Mouse (Mus musculus): ENCODE results near the gene D630003M21Rik. TPM values are rescaled to one million over a fixed set of nuclear protein-coding genes. Genes with fewer than 3 reads are reported as not detected.

Gene D630003M21Rik
- polyA plus RNA-seq, 1 experiment from 2014 or later: 2.6 TPM

DNA sequence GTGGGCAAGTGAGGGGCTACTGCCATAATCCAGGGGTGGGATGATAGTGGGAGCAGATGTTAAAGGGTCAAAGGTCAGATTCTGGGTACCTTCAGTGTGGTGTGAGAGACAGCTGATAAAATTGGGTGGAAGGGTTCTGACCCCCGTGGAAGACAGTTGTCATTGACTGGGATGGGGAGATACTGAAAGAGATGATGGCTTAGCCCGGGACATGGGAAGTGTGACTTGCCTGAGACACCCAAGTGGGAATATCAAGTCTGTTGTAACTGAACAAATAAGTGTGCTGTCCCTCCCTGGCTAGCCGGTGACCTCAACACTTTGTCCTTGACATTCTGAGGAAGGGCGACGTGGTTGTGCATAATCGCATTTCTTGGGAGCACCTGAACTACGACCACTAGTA, 59.3 kb downstream of the D630003M21Rik start:
- Histone ChIP-seq H3K9me3 (no peaks in the 10 kb centered on the region), H3K27me3 (replicated peaks) (no peaks in the 10 kb centered on the region), H3K4me1 (replicated peaks) (peaks cover 10% of the 10 kb centered on the region), H3K9ac (no peak overlapping the region), H3K4me2 (replicated peaks) (no peak overlapping the region), H3K4me3 (replicated peaks) (no peak overlapping the region), H3K36me3 (no peaks in the 10 kb centered on the region), H3K27ac (no peak overlapping the region)
- no peak for ATAC-seq
- WGBS: 85% methylated on average over 7 of the region's 7 CpGs

DNA sequence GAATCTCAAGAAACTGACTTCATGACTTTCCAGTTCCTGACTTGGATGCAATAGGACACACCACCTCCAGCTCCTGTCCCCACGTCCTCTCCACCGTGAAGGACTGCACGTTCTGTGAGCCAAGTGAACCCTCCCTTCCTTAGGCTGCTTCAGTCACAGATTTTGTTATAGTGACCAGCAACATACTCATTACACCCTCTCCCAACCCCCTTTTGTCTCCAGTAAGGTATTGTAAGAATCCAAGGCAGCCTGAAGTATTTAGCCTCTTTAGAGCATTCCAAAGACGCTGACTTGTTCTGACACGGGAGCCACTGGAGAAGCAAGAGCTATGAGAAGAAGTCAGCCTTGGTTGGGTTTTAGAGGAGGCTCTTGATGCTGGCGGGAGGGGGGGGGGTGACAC, 59.7 kb downstream of the D630003M21Rik start:
- H3K4me3 ChIP-seq (replicated peaks): no peak overlapping the region
- no peak for ATAC-seq
- H3K9ac ChIP-seq: no peak overlapping the region
- 77% methylated on average over 6 of the region's 6 CpGs for WGBS
- no peaks in the 10 kb centered on the region for H3K9me3 ChIP-seq
- H3K36me3 ChIP-seq: no peaks in the 10 kb centered on the region
- H3K27me3 ChIP-seq (replicated peaks): no peaks in the 10 kb centered on the region
- H3K4me2 ChIP-seq (replicated peaks): no peak overlapping the region
- no peak overlapping the region for H3K27ac ChIP-seq
- H3K4me1 ChIP-seq (replicated peaks): peaks cover 10% of the 10 kb centered on the region

DNA sequence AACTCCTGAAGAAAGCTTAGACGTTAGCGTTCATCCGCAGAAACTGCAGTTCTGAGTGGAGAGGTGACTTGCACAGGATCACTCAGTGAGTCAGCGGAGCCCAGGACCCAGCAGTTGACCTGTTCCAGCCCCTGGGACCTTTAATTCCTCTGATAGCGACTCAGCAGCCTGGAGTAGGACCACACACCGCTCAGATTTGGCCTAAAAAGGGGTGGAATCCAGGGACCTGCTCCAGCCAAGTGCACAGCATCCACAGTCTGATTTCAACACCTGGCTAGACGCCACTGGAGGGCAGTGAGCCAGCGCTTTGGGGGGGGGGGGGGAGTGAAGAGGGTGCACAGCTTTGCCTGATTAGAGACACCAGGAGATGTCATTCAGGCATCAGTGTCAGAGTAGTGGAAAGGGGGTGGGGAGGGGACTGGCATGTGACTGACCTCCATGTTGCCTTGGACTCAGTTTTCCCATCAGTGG, 60.2 kb downstream of the D630003M21Rik start:
- Histone ChIP-seq H3K4me3 (replicated peaks) (no peak overlapping the region), H3K36me3 (no peaks in the 10 kb centered on the region), H3K27ac (no peak overlapping the region), H3K4me2 (replicated peaks) (no peak overlapping the region), H3K9ac (no peak overlapping the region), H3K27me3 (replicated peaks) (no peaks in the 10 kb centered on the region), H3K9me3 (no peaks in the 10 kb centered on the region), H3K4me1 (replicated peaks) (peaks cover 10% of the 10 kb centered on the region)
- peak; percentile 32 for ATAC-seq
- 55% methylated on average over 8 of the region's 8 CpGs for WGBS

DNA sequence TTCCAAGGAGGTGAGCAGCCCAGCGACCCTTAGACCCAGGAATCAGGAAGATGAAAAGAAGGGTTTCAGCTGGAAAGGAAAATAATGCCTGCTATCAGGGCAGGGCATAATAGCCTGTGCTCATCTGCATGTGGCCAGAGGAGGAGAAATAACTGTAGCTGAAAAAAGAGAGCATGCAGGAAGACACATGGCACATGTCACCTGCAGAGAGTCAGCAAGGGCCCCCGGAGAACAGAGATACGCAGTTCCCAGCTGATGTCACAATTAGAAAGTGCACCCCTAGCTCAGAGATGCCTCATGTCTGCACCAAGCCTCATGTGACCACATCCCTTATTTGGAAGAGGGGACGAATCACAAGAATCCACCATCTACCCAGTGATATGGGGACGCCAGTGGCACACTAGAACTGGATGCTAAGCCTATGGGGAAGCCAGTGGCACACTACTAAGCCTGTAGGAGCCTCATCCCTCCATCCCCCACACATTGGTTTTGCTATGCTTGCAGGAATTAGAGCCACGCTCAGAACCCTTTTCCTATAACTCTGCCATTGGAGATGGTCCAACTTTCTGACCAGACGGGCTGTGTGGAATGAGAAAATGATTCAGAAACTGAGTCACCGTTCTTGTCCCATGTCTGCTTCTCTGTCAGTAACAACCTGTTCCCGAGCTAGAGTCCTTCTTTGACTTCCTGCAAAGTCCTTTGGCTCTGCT, 61.4 kb downstream of the D630003M21Rik start:
- Histone ChIP-seq H3K9me3 (no peaks in the 10 kb centered on the region), H3K9ac (no peak overlapping the region), H3K4me2 (replicated peaks) (no peak overlapping the region), H3K36me3 (no peaks in the 10 kb centered on the region), H3K4me3 (replicated peaks) (no peak overlapping the region), H3K4me1 (replicated peaks) (peaks cover 10% of the 10 kb centered on the region), H3K27me3 (replicated peaks) (no peaks in the 10 kb centered on the region), H3K27ac (no peak overlapping the region)
- 61% methylated on average over 9 of the region's 9 CpGs for WGBS
- no peak for ATAC-seq

DNA sequence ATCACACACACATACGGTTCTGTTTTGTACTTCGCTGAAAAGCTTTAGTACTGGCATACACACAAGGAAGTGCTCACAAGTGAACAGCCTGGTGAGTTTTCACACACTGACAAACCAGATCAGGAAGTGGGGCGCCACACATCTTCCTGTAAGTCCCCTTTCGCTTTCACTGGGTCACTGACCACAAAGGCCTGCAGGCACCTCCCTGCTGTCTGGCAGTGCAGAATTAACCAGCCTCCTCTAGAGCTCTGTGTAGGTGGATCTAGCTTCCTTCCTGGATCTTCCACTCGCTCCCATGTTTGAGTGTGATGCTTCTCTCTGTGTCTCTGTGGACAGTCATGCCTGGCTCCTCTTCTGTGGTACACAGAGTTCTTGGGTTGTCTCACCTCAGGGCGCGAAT, 62.4 kb downstream of the D630003M21Rik start:
- no peak overlapping the region for H3K9ac ChIP-seq
- no peaks in the 10 kb centered on the region for H3K36me3 ChIP-seq
- H3K4me3 ChIP-seq (replicated peaks): no peak overlapping the region
- no peak overlapping the region for H3K4me2 ChIP-seq (replicated peaks)
- ATAC-seq: no peak; the same call in 1 of the 2 replicates
- no peak overlapping the region for H3K27ac ChIP-seq
- 77% methylated on average over 7 of the region's 7 CpGs for WGBS
- H3K27me3 ChIP-seq (replicated peaks): no peaks in the 10 kb centered on the region
- H3K9me3 ChIP-seq: no peaks in the 10 kb centered on the region
- H3K4me1 ChIP-seq (replicated peaks): peaks cover 15% of the 10 kb centered on the region

DNA sequence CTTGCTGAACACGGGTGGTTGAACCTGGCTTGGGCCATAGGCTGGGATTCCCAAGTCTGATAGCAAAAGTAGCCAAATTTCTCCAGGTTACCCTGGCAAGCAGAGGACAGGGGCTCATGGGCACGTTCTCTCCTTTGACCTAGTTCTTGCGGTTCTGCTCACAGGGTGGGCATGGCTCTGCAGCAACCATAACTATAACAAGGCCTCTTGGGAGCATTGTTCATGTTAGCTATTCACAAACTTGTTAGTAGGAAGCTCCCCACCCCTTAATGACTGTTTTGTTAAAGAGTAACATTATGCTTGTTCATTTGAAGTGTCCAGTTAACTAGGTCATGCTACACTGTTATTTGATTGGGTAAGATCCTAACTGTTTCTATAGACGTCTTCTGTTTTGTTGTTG, 63.2 kb downstream of the D630003M21Rik start:
- Histone ChIP-seq H3K36me3 (no peaks in the 10 kb centered on the region), H3K27ac (no peak overlapping the region), H3K27me3 (replicated peaks) (no peaks in the 10 kb centered on the region), H3K4me1 (replicated peaks) (peaks cover 22% of the 10 kb centered on the region), H3K4me2 (replicated peaks) (no peak overlapping the region), H3K4me3 (replicated peaks) (no peak overlapping the region), H3K9me3 (no peaks in the 10 kb centered on the region), H3K9ac (no peak overlapping the region)
- ATAC-seq: no peak
- 84% methylated on average over 4 of the region's 4 CpGs for WGBS

DNA sequence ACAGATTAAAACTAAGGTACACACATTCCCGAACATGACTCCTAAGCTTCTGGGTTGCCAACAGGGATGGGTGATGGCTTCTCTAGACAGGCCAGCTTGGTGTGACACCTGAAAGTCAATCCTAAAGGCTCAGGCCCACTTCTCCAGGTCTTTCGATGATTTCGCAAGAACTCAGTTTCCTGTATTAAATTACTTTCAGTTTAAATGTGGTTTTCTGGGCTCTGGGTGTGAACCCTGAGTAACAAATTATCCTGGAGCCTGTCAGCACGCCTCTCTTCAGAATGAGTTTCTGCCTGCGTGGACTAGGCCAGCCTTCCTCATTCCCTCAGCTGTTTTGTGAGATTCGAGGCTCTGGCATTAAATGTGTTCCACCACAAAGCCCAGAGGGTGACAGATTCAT, 66.0 kb downstream of the D630003M21Rik start:
- Histone ChIP-seq H3K27ac (no peak overlapping the region), H3K27me3 (replicated peaks) (no peaks in the 10 kb centered on the region), H3K4me2 (replicated peaks) (no peak overlapping the region), H3K4me3 (replicated peaks) (no peak overlapping the region), H3K9ac (no peak overlapping the region), H3K9me3 (no peaks in the 10 kb centered on the region), H3K4me1 (replicated peaks) (peaks cover 29% of the 10 kb centered on the region), H3K36me3 (no peaks in the 10 kb centered on the region)
- WGBS: 61% methylated on average over 6 of the region's 6 CpGs
- no peak for ATAC-seq

DNA sequence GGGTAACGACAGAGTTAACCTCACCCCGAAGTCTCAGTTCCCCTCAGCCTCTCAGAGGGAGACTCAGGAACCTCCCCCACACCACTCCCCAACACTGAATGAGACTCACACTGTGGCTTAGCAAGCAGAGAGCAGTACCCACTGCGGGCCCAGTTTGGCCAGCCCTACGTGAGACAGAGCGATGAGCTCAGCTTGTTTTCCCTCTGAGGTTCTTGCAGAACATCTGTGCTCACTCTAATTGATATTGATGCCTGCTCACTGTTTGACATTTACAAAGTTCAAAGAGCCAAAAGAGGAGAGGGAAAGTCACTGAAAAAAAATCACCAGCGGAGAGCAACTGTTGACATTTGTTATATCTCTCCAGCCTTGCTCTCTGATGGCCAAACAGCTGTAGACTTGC, 67.3 kb downstream of the D630003M21Rik start:
- Histone ChIP-seq H3K4me3 (replicated peaks) (no peak overlapping the region), H3K4me1 (replicated peaks) (peaks cover 23% of the 10 kb centered on the region), H3K4me2 (replicated peaks) (no peak overlapping the region), H3K27me3 (replicated peaks) (no peaks in the 10 kb centered on the region), H3K9me3 (no peaks in the 10 kb centered on the region), H3K36me3 (no peaks in the 10 kb centered on the region), H3K9ac (no peak overlapping the region), H3K27ac (peak overlapping the region; percentile 54; the same call in 1 of the 2 replicates)
- WGBS: 52% methylated on average over 6 of the region's 6 CpGs
- ATAC-seq: no peak

DNA sequence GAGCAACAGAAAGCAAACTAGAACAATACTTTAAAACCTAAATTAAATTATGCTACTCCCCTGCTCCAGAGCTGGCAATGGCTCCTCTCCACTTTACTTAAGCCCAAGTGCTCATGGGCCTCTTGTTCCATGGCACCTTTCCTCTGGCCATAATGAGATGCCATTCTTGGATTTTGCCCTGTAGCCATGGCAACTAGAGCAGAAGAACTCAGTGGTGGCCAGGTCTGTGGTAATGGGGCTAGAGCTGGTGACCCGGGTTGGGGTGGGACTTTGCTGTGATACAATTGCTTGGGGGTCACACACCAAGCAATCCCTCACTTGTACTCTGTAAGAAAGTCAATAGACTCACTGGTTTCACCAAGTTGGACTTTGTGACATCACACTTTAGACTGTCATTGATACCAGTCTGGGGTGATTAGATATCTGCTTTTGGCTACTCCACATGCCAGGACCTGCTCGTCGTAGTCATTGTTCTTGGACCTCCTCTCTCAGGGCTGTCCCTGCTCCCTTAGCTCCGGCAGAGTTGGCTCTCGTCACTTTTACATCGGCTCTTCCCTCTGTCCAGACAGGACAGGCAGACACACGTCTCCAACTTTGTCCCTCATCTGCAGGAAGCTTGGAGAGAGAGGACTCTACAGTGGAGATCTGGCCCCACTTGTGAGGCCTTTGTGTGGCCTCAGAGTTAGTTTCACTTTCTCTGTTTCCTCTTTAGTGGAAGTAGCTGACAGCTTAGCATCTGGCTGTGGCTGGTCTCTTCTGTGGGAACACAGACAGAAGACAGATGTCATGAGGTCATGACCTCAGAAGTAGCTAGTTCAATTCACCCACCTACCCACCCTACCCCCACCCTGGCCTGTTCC, 69.4 kb downstream of the D630003M21Rik start:
- Histone ChIP-seq H3K4me1 (replicated peaks) (peaks cover 27% of the 10 kb centered on the region), H3K36me3 (no peaks in the 10 kb centered on the region), H3K9ac (no peak overlapping the region), H3K9me3 (no peaks in the 10 kb centered on the region), H3K27me3 (replicated peaks) (no peaks in the 10 kb centered on the region), H3K4me2 (replicated peaks) (peak overlapping the region; percentile 50), H3K27ac (peak overlapping the region; percentile 74; the same call in 1 of the 2 replicates), H3K4me3 (replicated peaks) (no peak overlapping the region)
- peak; percentile 69 for ATAC-seq
- 35% methylated on average over 7 of the region's 7 CpGs for WGBS

DNA sequence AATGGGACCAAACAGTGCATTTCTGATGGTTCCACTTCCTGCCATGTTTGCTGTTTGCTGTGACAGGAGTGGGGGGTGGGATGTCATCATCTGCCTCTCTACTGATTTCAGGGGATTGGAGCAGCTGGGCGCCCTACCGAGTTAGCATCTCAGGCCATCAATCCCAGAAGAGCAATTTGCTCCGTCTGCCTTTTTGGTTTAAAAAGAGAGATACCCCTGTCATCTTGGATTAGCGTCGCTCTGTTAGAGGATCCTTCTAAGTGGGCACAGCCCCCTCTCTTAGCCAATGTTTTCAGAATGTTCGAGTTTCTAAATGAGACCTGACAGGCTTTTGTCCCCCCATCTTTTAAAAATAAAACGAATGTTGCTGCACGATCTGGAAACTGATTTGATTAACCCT, 71.4 kb downstream of the D630003M21Rik start:
- ATAC-seq: no peak
- Histone ChIP-seq H3K4me2 (replicated peaks) (no peak overlapping the region), H3K27me3 (replicated peaks) (no peaks in the 10 kb centered on the region), H3K9ac (no peak overlapping the region), H3K9me3 (no peaks in the 10 kb centered on the region), H3K36me3 (no peaks in the 10 kb centered on the region), H3K27ac (no peak overlapping the region), H3K4me1 (replicated peaks) (peaks cover 40% of the 10 kb centered on the region), H3K4me3 (replicated peaks) (no peak overlapping the region)
- WGBS: 70% methylated on average over 8 of the region's 8 CpGs

DNA sequence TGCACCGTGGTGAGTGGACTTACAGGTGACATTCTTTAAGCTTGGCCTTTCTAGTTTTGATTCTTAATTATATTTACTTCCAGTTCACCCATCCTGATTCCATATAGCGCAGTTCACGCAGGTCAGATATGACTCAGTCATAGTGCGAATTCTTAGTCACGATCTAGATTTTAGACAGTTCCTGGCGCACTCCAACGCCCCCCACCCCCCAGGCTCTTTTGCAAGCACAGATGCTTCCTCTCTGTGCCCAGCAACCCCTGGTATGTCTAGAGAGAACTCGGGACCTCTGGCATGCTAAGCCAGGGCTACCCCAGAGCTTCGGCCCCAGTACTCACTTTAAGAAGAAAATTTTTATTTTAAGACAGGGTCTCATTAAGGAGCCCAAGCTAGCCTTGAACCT, 72.5 kb downstream of the D630003M21Rik start:
- no peak overlapping the region for H3K27ac ChIP-seq
- ATAC-seq: no peak

DNA sequence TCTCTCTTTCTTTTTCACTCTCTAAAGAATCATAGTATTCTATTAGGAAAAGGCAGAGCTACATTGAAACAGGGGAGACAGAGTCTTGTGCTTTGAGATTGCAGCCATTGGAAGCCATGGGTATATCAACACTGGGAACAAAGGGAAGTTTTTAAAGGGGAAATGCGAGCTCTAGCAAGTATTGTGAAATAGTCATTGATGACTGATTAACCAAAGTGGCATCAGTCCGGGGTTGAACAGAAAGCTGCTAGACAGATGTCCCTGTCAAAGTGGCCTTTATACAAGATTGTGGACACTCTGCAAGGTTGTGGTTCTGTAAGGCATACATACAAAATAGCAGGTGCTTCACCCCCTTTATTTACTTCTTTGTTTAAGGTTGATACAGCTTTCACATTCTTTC, 73.4 kb downstream of the D630003M21Rik start:
- no peaks in the 10 kb centered on the region for H3K9me3 ChIP-seq
- no peak for ATAC-seq
- no peak overlapping the region for H3K4me2 ChIP-seq (replicated peaks)
- H3K9ac ChIP-seq: no peak overlapping the region
- no peaks in the 10 kb centered on the region for H3K36me3 ChIP-seq
- no peak overlapping the region for H3K27ac ChIP-seq
- H3K4me1 ChIP-seq (replicated peaks): peaks cover 28% of the 10 kb centered on the region
- WGBS: 59% methylated on average over 2 of the region's 2 CpGs
- no peaks in the 10 kb centered on the region for H3K27me3 ChIP-seq (replicated peaks)
- no peak overlapping the region for H3K4me3 ChIP-seq (replicated peaks)

More for the DNA sequence above, 72.5 kb downstream of the D630003M21Rik start:
- H3K27me3 ChIP-seq (replicated peaks): no peaks in the 10 kb centered on the region
- H3K4me1 ChIP-seq (replicated peaks): peaks cover 33% of the 10 kb centered on the region
- H3K36me3 ChIP-seq: no peaks in the 10 kb centered on the region
- no peak overlapping the region for H3K4me3 ChIP-seq (replicated peaks)
- H3K4me2 ChIP-seq (replicated peaks): no peak overlapping the region
- no peak overlapping the region for H3K9ac ChIP-seq
- WGBS: 78% methylated on average over 9 of the region's 9 CpGs
- no peaks in the 10 kb centered on the region for H3K9me3 ChIP-seq

Data from intestine, embryonic 15.5 days (tissue).